ENCODE assay signal across 11 mouse cellular contexts in genomic region chr4:152834421-152835110, GRCm38 (mm10).
A peak's percentile ranks its signal among the peaks of the same experiment; 100 is the strongest.
DNase-seq lines count a peak whose midpoint lies in the region; ATAC-seq and TF ChIP-seq lines count a peak whose summit lies in the region.
"Had no signal": no experiment of that assay in that cellular context is flagged by ENCODE, and none has a peak within 500 bp of the region (broad histone marks: within the 10 kb centered on the region; RNA-seq: fewer than 3 reads in every experiment).

No protein-coding gene starts in this region.

- peak overlapping the region; percentile 26 for H3K9ac ChIP-seq in forebrain, embryonic 15.5 days (replicated peaks)
- H3K9ac ChIP-seq in hindbrain, postnatal 0 days (replicated peaks; ENCODE audit: low read length), result no peak overlapping the region
- no peak overlapping the region for H3K9ac ChIP-seq in neural tube, embryonic 14.5 days (replicated peaks; ENCODE audit: low read depth, low read length)
- H3K9ac ChIP-seq: limb, embryonic 12.5 days; lung, embryonic 14.5 days; stomach, embryonic 15.5 days had no signal

- 0 out of 2 replicates have a peak overlapping the region, but pooled peaks have one; percentile 18 for H3K4me2 ChIP-seq in forebrain, embryonic 15.5 days (replicated peaks)
- no peak overlapping the region for H3K4me2 ChIP-seq in hindbrain, postnatal 0 days (ENCODE audit: low read depth, low read length)
- H3K4me2 ChIP-seq in neural tube, embryonic 14.5 days (ENCODE audit: low read depth, low read length), result no peak overlapping the region
- H3K4me2 ChIP-seq: limb, embryonic 12.5 days; lung, embryonic 14.5 days; stomach, embryonic 15.5 days had no signal

- DNase-seq in ovary, postnatal 36 days (ENCODE audit: low spot score), result peak; percentile 11
- DNase-seq in ovary, adult 18-20 months (ENCODE audit: low spot score), result no peak
- peak; percentile 46 for DNase-seq in hindbrain, postnatal 0 days (ENCODE audit: low spot score)
- no peak for DNase-seq in spleen, adult 18-20 months
- DNase-seq: kidney, adult 18-20 months; lung, embryonic 14.5 days had no signal

- no peak overlapping the region for H3K4me3 ChIP-seq in forebrain, embryonic 15.5 days
- H3K4me3 ChIP-seq in hindbrain, postnatal 0 days (ENCODE audit: low read length), result no peak overlapping the region
- no peak overlapping the region for H3K4me3 ChIP-seq in neural tube, embryonic 14.5 days (ENCODE audit: low read depth, low read length)
- H3K4me3 ChIP-seq: limb, embryonic 12.5 days; stomach, embryonic 15.5 days had no signal

- ATAC-seq in forebrain, embryonic 15.5 days (replicated peaks), result no peak; the same call in 1 of the 2 replicates
- 0 out of 2 replicates have a peak, but pooled peaks have one; percentile 48 for ATAC-seq in hindbrain, postnatal 0 days
- ATAC-seq in neural tube, embryonic 14.5 days (ENCODE audit: low read depth), result peak; percentile 21; the same call in 1 of the 2 replicates
- no peak for ATAC-seq in erythroid progenitor cell, adult 5-6 weeks (replicated peaks; ENCODE audit: low FRiP score, poor library complexity, severe bottlenecking)

- H3K4me1 ChIP-seq in forebrain, embryonic 15.5 days, result peaks cover 43% of the 10 kb centered on the region
- H3K4me1 ChIP-seq in hindbrain, postnatal 0 days (ENCODE audit: insufficient read depth, low read length), result peaks cover 22% of the 10 kb centered on the region
- H3K4me1 ChIP-seq in neural tube, embryonic 14.5 days (ENCODE audit: control insufficient read depth, insufficient read depth, low read length), result peaks cover 24% of the 10 kb centered on the region
- H3K4me1 ChIP-seq: limb, embryonic 12.5 days; stomach, embryonic 15.5 days had no signal

- 43% methylated on average over 11 of the region's 11 CpGs for WGBS in forebrain, embryonic 15.5 days
- 39% methylated on average over 11 of the region's 11 CpGs for WGBS in hindbrain, postnatal 0 days
- 42% methylated on average over 11 of the region's 11 CpGs for WGBS in neural tube, embryonic 14.5 days

- H3K27me3 ChIP-seq in forebrain, embryonic 15.5 days, result no peaks in the 10 kb centered on the region
- H3K27me3 ChIP-seq in hindbrain, postnatal 0 days (ENCODE audit: insufficient read depth, low read length), result no peaks in the 10 kb centered on the region
- no peaks in the 10 kb centered on the region for H3K27me3 ChIP-seq in neural tube, embryonic 14.5 days (ENCODE audit: control insufficient read depth, insufficient read depth, low read length)
- H3K27me3 ChIP-seq: stomach, embryonic 15.5 days had no signal

- peak overlapping the region; percentile 85 for H3K27ac ChIP-seq in forebrain, embryonic 15.5 days (replicated peaks)
- peak overlapping the region; percentile 2; the same call in 1 of the 2 replicates for H3K27ac ChIP-seq in hindbrain, postnatal 0 days
- peak overlapping the region; percentile 34; the same call in 1 of the 2 replicates for H3K27ac ChIP-seq in neural tube, embryonic 14.5 days (ENCODE audit: low read depth, low read length)
- H3K27ac ChIP-seq: limb, embryonic 12.5 days; stomach, embryonic 15.5 days had no signal

- no peak for TF ChIP-seq CTCF in hindbrain, postnatal 0 days (IDR thresholded peaks at IDR 0.05; ENCODE audit: low read depth)

- no peaks in the 10 kb centered on the region for H3K36me3 ChIP-seq in forebrain, embryonic 15.5 days
- H3K36me3 ChIP-seq in hindbrain, postnatal 0 days (ENCODE audit: insufficient read depth, low read length), result no peaks in the 10 kb centered on the region
- H3K36me3 ChIP-seq in neural tube, embryonic 14.5 days (ENCODE audit: control insufficient read depth, insufficient read depth, low read length), result no peaks in the 10 kb centered on the region
- H3K36me3 ChIP-seq: limb, embryonic 12.5 days; stomach, embryonic 15.5 days had no signal

- H3K9me3 ChIP-seq in forebrain, embryonic 15.5 days, result no peaks in the 10 kb centered on the region
- H3K9me3 ChIP-seq in hindbrain, postnatal 0 days (ENCODE audit: low read length), result no peaks in the 10 kb centered on the region
- no peaks in the 10 kb centered on the region for H3K9me3 ChIP-seq in neural tube, embryonic 14.5 days (ENCODE audit: control insufficient read depth, low read length)
- H3K9me3 ChIP-seq: stomach, embryonic 15.5 days had no signal

Comparison
In these comparisons a context has a peak if more than half of its experiments do, and no peak if none do; other contexts are left out.
1. DNase-seq: peak in ovary, postnatal 36 days (single experiment) and hindbrain, postnatal 0 days (single experiment); none in ovary, adult 18-20 months (single experiment) and spleen, adult 18-20 months (0 of 2).
2. ATAC-seq: peak in hindbrain, postnatal 0 days (single experiment) and neural tube, embryonic 14.5 days (single experiment); none in forebrain, embryonic 15.5 days (single experiment) and erythroid progenitor cell, adult 5-6 weeks (single experiment).
3. H3K27ac ChIP-seq: peak in every context shown above with its lines; median percentile 85 in forebrain, embryonic 15.5 days; 34 in neural tube, embryonic 14.5 days; 2 in hindbrain, postnatal 0 days.